Mouse (Mus musculus) embryonic facial prominence, embryonic 12.5 days (tissue): ENCODE measurements at regions not wholly inside any gene's neighbourhood (a gene's known extent, or its start where the extent isn't known, plus 50 kb on each side); places are given as distances from the start of the nearest gene placed in this dataset.
"Not testable (repeated sequence)": the region's sequence is repeated elsewhere in the genome, so short reads cannot be mapped to it uniquely, and the experiment has no call there.

Experiments
- ATAC-seq: fragments of 200-750 bp; cut with Nextera tagmentation; 2 replicates; pipeline ENCODE4 v1.8.0; 2017; ENCODE audit not compliant: insufficient number of reproducible peaks, insufficient read depth, low FRiP score, low TSS enrichment
- H3K27ac ChIP-seq: fragments of 300-500 bp; sonication (generic); 2 replicates; pipeline ENCODE4 v1.5.1; 2016; ENCODE audit warnings: mild to moderate bottlenecking
- H3K27me3 ChIP-seq: fragments of 300-500 bp; sonication (generic); 2 replicates; pipeline ENCODE4 v1.6.1; 2016; ENCODE audit warnings: mild to moderate bottlenecking, moderate library complexity
- H3K36me3 ChIP-seq: fragments of 300-500 bp; sonication (generic); 2 replicates; pipeline ENCODE4 v1.6.1; 2016; ENCODE audit warnings: mild to moderate bottlenecking
- H3K4me1 ChIP-seq: fragments of 300-500 bp; sonication (generic); 2 replicates; pipeline ENCODE4 v1.6.1; 2016
- H3K4me2 ChIP-seq: fragments of 300-500 bp; sonication (generic); replicated peaks from 2 replicates; pipeline ENCODE4 v1.6.1; 2016; ENCODE audit warnings: mild to moderate bottlenecking, moderate library complexity
- H3K4me3 ChIP-seq: fragments of 300-500 bp; sonication (generic); 2 replicates; pipeline ENCODE4 v1.5.1; 2016; ENCODE audit warnings: mild to moderate bottlenecking
- H3K9ac ChIP-seq: fragments of 300-500 bp; sonication (generic); 2 replicates; pipeline ENCODE4 v1.6.1; 2016; ENCODE audit warnings: mild to moderate bottlenecking, moderate library complexity
- H3K9me3 ChIP-seq: fragments of 300-500 bp; sonication (generic); 2 replicates; pipeline ENCODE4 v1.6.1; 2016; ENCODE audit warnings: mild to moderate bottlenecking, moderate library complexity
- WGBS: fragments of 180-500 bp; shearing (Covaris S2); methylation state at CpG from one replicate; pipeline ENCODE4 v1.1.7; 2016; 5-methylcytosine and 5-hydroxymethylcytosine counted together

GRCm38 (mm10) chr1:51556616-51557015 is 78.4 kb upstream of the Nabp1 start:
- not testable (repeated sequence) for ATAC-seq, H3K27ac ChIP-seq, H3K9ac ChIP-seq, H3K36me3 ChIP-seq, H3K9me3 ChIP-seq, H3K4me3 ChIP-seq, H3K4me2 ChIP-seq, H3K4me1 ChIP-seq, H3K27me3 ChIP-seq
- 98% methylated on average over 4 of the region's 4 CpGs for WGBS

GRCm38 (mm10) chr1:51553738-51554137 is 75.5 kb upstream of the Nabp1 start:
- no peak overlapping the region for H3K9ac ChIP-seq
- H3K27me3 ChIP-seq = no peaks in the 10 kb centered on the region
- H3K4me3 ChIP-seq = no peak overlapping the region
- ATAC-seq = no peak
- no peak overlapping the region for H3K27ac ChIP-seq
- H3K36me3 ChIP-seq = no peaks in the 10 kb centered on the region
- WGBS = 70% methylated on average over 6 of the region's 6 CpGs
- no peaks in the 10 kb centered on the region for H3K4me1 ChIP-seq
- 0 out of 2 replicates have a peak, but pooled peaks cover 2% of the 10 kb centered on the region for H3K9me3 ChIP-seq
- H3K4me2 ChIP-seq = no peak overlapping the region

- Histone ChIP-seq H3K4me2 (no peak overlapping the region), H3K27me3 (no peaks in the 10 kb centered on the region), H3K4me3 (no peak overlapping the region), H3K9ac (no peak overlapping the region), H3K4me1 (no peaks in the 10 kb centered on the region), H3K27ac (no peak overlapping the region), H3K9me3 (0 out of 2 replicates have a peak, but pooled peaks cover 2% of the 10 kb centered on the region), H3K36me3 (no peaks in the 10 kb centered on the region)
- ATAC-seq = no peak
- WGBS = 63% methylated on average over 5 of the region's 5 CpGs
These were observed 73.4 kb upstream of the Nabp1 start for GRCm38 (mm10) chr1:51551624-51552023.

GRCm38 (mm10) chr1:51542801-51543200 is 64.6 kb upstream of the Nabp1 start:
- H3K4me3 ChIP-seq = no peak overlapping the region
- ATAC-seq = no peak
- H3K36me3 ChIP-seq = no peaks in the 10 kb centered on the region
- WGBS = 86% methylated on average over 5 of the region's 5 CpGs
- H3K4me1 ChIP-seq = no peaks in the 10 kb centered on the region
- H3K9me3 ChIP-seq = no peaks in the 10 kb centered on the region
- H3K27ac ChIP-seq = no peak overlapping the region
- no peak overlapping the region for H3K9ac ChIP-seq
- no peaks in the 10 kb centered on the region for H3K27me3 ChIP-seq
- H3K4me2 ChIP-seq = no peak overlapping the region

GRCm38 (mm10) chr1:51539634-51540033 is 61.4 kb upstream of the Nabp1 start:
- WGBS = 72% methylated on average over 4 of the region's 4 CpGs
- H3K9me3 ChIP-seq = no peaks in the 10 kb centered on the region
- no peaks in the 10 kb centered on the region for H3K36me3 ChIP-seq
- H3K27ac ChIP-seq = no peak overlapping the region
- H3K4me3 ChIP-seq = no peak overlapping the region
- no peak overlapping the region for H3K4me2 ChIP-seq
- H3K27me3 ChIP-seq = no peaks in the 10 kb centered on the region
- H3K4me1 ChIP-seq = no peaks in the 10 kb centered on the region
- no peak overlapping the region for H3K9ac ChIP-seq
- ATAC-seq = no peak

GRCm38 (mm10) chr1:51538836-51539235 is 60.6 kb upstream of the Nabp1 start:
- 62% methylated on average over 2 of the region's 2 CpGs for WGBS
- no peak overlapping the region for H3K4me3 ChIP-seq
- H3K4me1 ChIP-seq = no peaks in the 10 kb centered on the region
- ATAC-seq = no peak
- H3K9ac ChIP-seq = no peak overlapping the region
- no peak overlapping the region for H3K4me2 ChIP-seq
- H3K27ac ChIP-seq = no peak overlapping the region
- H3K36me3 ChIP-seq = no peaks in the 10 kb centered on the region
- H3K9me3 ChIP-seq = no peaks in the 10 kb centered on the region
- no peaks in the 10 kb centered on the region for H3K27me3 ChIP-seq

GRCm38 (mm10) chr1:51537765-51538360 is 59.6 kb upstream of the Nabp1 start:
- H3K4me1 ChIP-seq = no peaks in the 10 kb centered on the region
- WGBS = 92% methylated on average over 7 of the region's 7 CpGs
- H3K4me3 ChIP-seq = no peak overlapping the region
- ATAC-seq = no peak
- H3K4me2 ChIP-seq = no peak overlapping the region
- no peaks in the 10 kb centered on the region for H3K9me3 ChIP-seq
- H3K27ac ChIP-seq = no peak overlapping the region
- no peaks in the 10 kb centered on the region for H3K27me3 ChIP-seq
- no peaks in the 10 kb centered on the region for H3K36me3 ChIP-seq
- H3K9ac ChIP-seq = no peak overlapping the region

- H3K4me1 ChIP-seq = no peaks in the 10 kb centered on the region
- H3K27me3 ChIP-seq = no peaks in the 10 kb centered on the region
- no peaks in the 10 kb centered on the region for H3K9me3 ChIP-seq
- ATAC-seq = no peak
- H3K9ac ChIP-seq = no peak overlapping the region
- no peaks in the 10 kb centered on the region for H3K36me3 ChIP-seq
- no peak overlapping the region for H3K4me2 ChIP-seq
- WGBS = 95% methylated on average over 1 of the region's 1 CpGs
- no peak overlapping the region for H3K27ac ChIP-seq
- H3K4me3 ChIP-seq = no peak overlapping the region
These were observed 57.9 kb upstream of the Nabp1 start for GRCm38 (mm10) chr1:51536076-51536475.

- no peaks in the 10 kb centered on the region for H3K27me3 ChIP-seq
- H3K27ac ChIP-seq = no peak overlapping the region
- no peak overlapping the region for H3K4me3 ChIP-seq
- 91% methylated on average over 2 of the region's 2 CpGs for WGBS
- no peak overlapping the region for H3K9ac ChIP-seq
- no peaks in the 10 kb centered on the region for H3K4me1 ChIP-seq
- no peaks in the 10 kb centered on the region for H3K36me3 ChIP-seq
- no peak overlapping the region for H3K4me2 ChIP-seq
- no peaks in the 10 kb centered on the region for H3K9me3 ChIP-seq
- ATAC-seq = no peak
These were observed 57.2 kb upstream of the Nabp1 start for GRCm38 (mm10) chr1:51535414-51535813.

- 24% methylated on average over 1 of the region's 1 CpGs for WGBS
- Histone ChIP-seq H3K4me3 (no peak overlapping the region), H3K4me2 (no peak overlapping the region), H3K36me3 (no peaks in the 10 kb centered on the region), H3K27me3 (no peaks in the 10 kb centered on the region), H3K9me3 (no peaks in the 10 kb centered on the region), H3K4me1 (peaks cover 5% of the 10 kb centered on the region; the same call in 1 of the 2 replicates), H3K9ac (no peak overlapping the region), H3K27ac (no peak overlapping the region)
- ATAC-seq = no peak
These were observed 53.1 kb upstream of the Nabp1 start for GRCm38 (mm10) chr1:51531360-51531759.

- H3K4me2 ChIP-seq = no peak overlapping the region
- H3K27me3 ChIP-seq = no peaks in the 10 kb centered on the region
- H3K4me3 ChIP-seq = no peak overlapping the region
- no peaks in the 10 kb centered on the region for H3K9me3 ChIP-seq
- H3K36me3 ChIP-seq = no peaks in the 10 kb centered on the region
- ATAC-seq = no peak
- no peak overlapping the region for H3K27ac ChIP-seq
- H3K4me1 ChIP-seq = peaks cover 5% of the 10 kb centered on the region; the same call in 1 of the 2 replicates
- WGBS = 62% methylated on average over 9 of the region's 9 CpGs
- no peak overlapping the region for H3K9ac ChIP-seq
These were observed 52.1 kb upstream of the Nabp1 start for GRCm38 (mm10) chr1:51530191-51530926.

GRCm38 (mm10) chr1:51529653-51530052 is 51.4 kb upstream of the Nabp1 start:
- WGBS = 35% methylated on average over 5 of the region's 5 CpGs
- H3K27ac ChIP-seq = no peak overlapping the region
- ATAC-seq = no peak

More at GRCm38 (mm10) chr1:51529653-51530052, 51.4 kb upstream of the Nabp1 start:
- no peak overlapping the region for H3K4me2 ChIP-seq
- H3K4me3 ChIP-seq = no peak overlapping the region
- H3K9me3 ChIP-seq = no peaks in the 10 kb centered on the region
- no peaks in the 10 kb centered on the region for H3K27me3 ChIP-seq
- H3K36me3 ChIP-seq = no peaks in the 10 kb centered on the region
- H3K4me1 ChIP-seq = peaks cover 5% of the 10 kb centered on the region; the same call in 1 of the 2 replicates
- H3K9ac ChIP-seq = no peak overlapping the region
